Mouse (Mus musculus): Measurements from ENCODE around the gene Acvr2a.
"Not testable (repeated sequence)": the region's sequence is repeated elsewhere in the genome, so short reads cannot be mapped to it uniquely, and the experiment has no call there.

The Acvr2a gene

GRCm38 (mm10) chr2:48813371-48814222 is at the start of gene Acvr2a:
Gene Acvr2a, plus strand, starts transcription at chr2:48814109.
- DNase-seq = peak; percentile 94

DNA sequence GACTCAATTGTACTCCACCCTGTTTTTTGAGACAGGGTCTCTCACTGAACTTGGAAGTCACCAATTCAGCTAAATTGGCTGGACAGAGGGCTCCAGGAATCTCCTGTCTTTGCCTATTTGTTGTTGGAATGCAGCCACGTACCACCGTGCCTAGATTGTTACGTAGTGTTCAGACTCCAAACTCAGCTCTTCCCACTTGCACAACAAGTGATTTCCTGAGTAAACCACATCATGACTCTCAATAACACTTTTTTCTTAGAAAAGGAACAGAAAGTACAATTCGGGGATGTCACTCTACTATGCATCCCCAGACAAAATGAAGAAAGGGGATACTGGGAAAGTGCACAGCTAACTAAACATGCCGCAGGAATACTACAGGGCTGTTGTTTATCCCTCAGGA is 47.4 kb upstream of the Acvr2a start:
- DNase-seq = no peak

GRCm38 (mm10) chr2:48767778-48768177 is 46.1 kb upstream of the Acvr2a start:
- no peak for DNase-seq

DNA sequence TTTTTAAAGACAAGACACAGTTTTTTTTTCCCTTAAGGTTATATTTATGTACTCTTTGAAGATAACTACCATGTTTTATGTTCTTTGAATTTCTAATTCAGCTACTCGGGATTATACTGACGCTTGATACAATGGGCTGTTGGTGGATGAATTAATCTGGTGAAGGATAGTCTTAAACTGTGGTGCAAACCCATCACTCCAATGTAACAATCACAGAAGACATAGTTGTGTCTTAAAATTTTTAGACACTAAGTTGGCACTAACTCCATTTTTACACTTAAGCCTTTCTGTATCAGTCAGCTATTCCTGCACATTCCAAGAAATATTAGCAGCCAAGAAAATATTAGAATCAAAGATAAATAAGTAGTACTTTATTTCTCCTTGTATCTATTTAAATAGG is 45.7 kb upstream of the Acvr2a start:
- no peak for DNase-seq

DNA sequence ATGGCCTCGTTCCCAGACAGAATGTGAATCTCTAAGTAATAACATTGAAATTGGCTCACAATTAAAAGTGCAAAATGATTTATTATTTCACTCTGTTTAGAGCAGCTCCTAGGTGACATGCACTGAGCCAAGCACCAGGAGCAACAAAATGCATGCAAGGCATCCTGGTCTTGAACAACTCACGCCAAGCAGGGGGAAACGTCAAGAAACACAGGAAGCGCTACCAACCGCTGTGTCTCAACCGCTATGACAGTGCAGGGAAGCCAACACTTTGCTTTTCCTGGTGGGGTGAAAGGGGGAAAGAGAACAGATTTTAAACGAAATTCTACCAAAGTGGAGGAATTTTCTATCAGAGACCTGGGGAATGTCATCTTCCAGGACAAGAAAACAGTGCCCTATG is 43.8 kb upstream of the Acvr2a start:
- DNase-seq = no peak

DNA sequence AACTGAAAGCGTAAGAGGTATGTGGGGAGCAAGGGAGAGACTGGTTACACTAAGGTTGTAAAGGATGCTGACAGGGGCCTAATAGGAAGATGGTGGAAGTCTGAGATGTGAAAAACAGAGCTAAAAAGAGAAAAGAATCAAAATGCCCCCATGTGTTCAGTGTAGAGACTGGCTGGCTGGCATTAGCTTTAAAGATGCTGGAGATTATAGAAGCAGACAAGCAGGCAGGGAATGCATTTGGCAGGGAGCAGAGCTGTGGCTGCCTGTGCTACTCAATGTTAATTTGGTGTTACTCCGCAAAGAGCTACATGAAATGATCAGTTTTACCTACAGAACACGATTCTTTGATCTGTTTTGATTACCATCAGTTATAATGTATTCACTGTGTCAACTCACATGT is 43.3 kb upstream of the Acvr2a start:
- DNase-seq = no peak

DNA sequence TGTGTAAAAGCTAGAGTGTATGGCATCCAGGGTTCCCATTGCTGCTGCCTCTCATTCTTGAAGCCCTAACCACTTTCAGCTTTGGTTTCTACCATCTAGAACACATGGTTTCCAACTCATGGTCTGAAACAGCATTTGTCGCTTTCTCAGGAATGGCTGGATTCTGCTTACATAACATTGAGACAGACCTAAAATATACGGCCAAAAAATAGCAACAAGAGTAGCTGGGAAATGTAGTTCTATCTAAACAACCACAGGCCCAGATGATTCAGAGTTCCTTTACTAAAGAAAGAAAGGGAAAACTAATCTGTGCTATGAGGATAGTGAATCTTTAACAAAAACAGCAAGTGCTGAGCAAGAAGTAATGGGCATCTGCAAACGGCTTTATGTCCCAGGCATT is 38.6 kb upstream of the Acvr2a start:
- DNase-seq = no peak

GRCm38 (mm10) chr2:48788901-48789300 is 25.0 kb upstream of the Acvr2a start:
- no peak for DNase-seq

DNA sequence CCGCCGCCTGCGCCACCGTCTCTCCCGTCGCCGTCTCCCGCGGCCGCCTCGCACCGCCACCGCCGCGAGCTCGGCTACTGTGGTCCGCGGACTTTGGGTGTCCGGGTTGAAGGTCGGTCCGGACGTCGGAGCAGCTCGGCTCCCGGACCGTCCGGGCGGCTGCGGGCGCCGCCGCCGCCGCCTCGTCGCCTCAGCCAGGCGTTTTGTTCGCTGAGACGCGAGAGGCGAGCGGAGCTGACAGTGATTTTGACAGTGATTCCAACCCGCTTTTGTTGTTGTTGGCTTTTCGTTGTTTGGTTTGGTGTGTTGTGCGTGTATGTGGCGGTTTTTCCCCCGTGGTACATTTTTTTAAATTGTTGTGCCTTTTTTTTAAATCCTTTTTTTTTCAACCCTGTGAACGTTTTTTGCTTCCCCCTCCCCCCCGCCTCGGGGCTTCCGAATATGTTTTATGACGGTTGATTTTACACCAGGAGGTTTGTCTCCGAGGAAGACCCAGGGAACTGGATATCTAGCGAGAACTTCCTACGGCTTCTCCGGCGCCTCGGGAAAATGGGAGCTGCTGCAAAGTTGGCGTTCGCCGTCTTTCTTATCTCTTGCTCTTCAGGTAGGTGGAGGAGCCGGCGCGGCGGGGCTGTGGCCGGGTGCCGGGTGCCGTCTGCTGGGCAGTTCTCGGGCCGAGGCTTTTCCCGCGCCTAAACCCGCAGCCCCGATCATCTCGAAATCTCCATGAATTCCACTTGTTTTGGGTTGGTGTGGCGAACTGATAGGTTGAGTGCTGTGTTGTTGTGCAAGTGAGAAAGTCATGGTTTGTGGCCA is 522 bp downstream of the Acvr2a start:
- DNase-seq = peak; percentile 56

- no peak for DNase-seq
Observed at GRCm38 (mm10) chr2:48815039-48815590, 1.2 kb downstream of the Acvr2a start.

GRCm38 (mm10) chr2:48816141-48817028 is 2.5 kb downstream of the Acvr2a start:
- no peak for DNase-seq

DNA sequence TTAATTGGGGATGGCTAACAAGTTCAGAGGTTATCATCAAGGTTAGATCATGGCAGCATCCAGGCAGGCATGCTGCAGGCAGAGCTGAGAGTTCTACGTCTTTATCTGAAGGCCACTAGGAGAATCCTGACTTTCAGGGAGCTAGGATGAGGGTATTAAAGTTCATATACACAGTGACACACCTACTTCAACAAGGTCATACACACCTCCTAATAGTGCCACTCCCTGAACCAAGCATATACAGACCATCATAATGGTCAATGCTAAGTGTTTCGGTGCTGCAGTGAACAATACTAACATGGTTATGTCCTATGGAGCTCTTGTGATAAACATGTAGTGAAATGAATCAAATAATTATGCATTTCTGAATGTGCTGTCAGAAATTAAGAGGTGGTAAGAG is 12.0 kb downstream of the Acvr2a start:
- no peak for DNase-seq

GRCm38 (mm10) chr2:48826380-48826779 is 12.5 kb downstream of the Acvr2a start:
- no peak for DNase-seq

- no peak for DNase-seq
Observed at GRCm38 (mm10) chr2:48830492-48830891, 16.6 kb downstream of the Acvr2a start.

GRCm38 (mm10) chr2:48832305-48832704 is 18.4 kb downstream of the Acvr2a start:
- DNase-seq = no peak

GRCm38 (mm10) chr2:48833884-48834450 is 20.1 kb downstream of the Acvr2a start:
- no peak for DNase-seq

GRCm38 (mm10) chr2:48841611-48842470 is 27.9 kb downstream of the Acvr2a start:
- no peak for DNase-seq

DNA sequence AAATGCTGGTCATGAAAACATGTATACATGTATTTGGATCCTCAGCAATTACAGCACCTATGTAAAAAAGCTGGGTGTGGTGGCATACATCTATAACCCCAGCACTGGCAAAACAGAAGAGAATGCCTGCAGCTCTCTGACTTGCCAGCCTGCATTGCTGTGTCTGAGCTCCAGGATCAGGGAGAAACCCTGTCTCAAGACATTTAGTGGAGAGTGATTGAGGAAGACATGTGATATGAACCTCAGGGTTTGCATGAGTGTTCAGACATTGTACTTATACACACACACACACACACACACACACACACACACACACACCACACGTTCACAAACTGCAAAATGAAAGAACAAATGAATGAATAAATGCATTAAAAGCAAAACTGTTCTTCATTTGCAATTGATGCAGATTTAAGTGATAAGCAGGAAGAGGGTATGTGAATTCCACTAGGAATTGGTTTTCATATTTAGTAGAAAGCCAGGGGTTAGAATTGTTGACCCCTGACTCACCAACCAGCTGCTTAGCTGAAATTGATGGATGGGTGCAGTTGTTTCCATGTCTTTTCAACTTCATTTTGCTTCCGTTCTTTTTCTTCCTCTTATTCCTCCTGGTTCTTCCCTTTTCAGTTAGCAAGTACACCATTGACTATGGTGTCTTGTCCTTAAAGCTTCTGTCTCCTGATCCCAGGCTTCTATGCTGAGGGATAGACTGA is 32.9 kb downstream of the Acvr2a start:
- peak; percentile 12 for DNase-seq

GRCm38 (mm10) chr2:48865596-48865995 is 51.7 kb downstream of the Acvr2a start:
- DNase-seq = not testable (repeated sequence)

DNA sequence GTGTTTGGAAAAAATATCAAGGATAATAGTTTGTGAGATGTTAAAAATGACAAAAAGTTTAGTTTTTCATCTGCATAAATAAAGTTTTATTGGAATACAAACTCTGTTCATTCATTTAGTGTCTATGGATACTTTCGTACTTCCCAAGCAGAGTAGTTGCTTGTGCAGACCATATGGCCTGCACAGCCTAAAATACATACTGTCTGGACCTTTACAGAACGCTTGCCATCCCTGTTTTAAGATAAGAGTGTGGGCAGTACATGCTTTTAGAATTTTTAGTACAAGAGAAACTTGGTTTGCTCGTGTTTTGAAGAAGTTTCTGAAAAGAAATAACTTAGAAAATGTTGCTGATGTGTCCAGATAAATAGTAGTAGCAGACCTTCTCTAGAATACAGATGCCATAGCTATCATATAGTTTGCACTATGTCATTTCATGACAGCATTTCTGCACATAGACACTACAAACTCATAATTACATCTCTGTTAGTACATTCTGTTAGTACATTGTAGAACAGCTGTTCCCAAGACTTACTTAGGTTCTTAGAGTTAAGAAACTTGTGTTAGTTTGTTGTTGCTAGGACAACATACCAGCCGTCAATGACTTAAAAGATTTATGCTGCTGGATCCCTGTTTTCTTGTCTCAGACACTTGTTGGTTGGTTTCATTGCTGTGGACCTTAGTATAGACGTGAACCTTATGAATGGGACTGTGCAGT is 54.4 kb downstream of the Acvr2a start:
- DNase-seq = no peak
